ENCODE assay signal across 24 mouse cellular contexts in genomic region chr3:10697698-10698452, GRCm38 (mm10).
DNase-seq lines count a peak whose midpoint lies in the region; ATAC-seq and TF ChIP-seq lines count a peak whose summit lies in the region.
"Had no signal": no experiment of that assay in that cellular context is flagged by ENCODE, and none has a peak within 500 bp of the region (broad histone marks: within the 10 kb centered on the region; RNA-seq: fewer than 3 reads in every experiment).

No protein-coding gene starts in this region.

- no peaks in the 10 kb centered on the region for H3K36me3 ChIP-seq in midbrain, embryonic 12.5 days
- H3K36me3 ChIP-seq in midbrain, embryonic 16.5 days (ENCODE audit: control insufficient read depth, insufficient read depth, low read length) = no peaks in the 10 kb centered on the region
- H3K36me3 ChIP-seq: embryonic facial prominence, embryonic 15.5 days; forebrain, embryonic 10.5 days; heart, embryonic 15.5 days; hindbrain, embryonic 10.5 days had no signal

- ATAC-seq in frontal cortex, adult (ENCODE audit: low TSS enrichment) = peak; percentile 47; the same call in 1 of the 2 replicates
- peak; percentile 52; the same call in 1 of the 2 replicates for ATAC-seq in midbrain, embryonic 12.5 days (ENCODE audit: low FRiP score, low read depth)
- ATAC-seq in midbrain, embryonic 16.5 days = peak; percentile 62; the same call in 1 of the 2 replicates
- ATAC-seq: activated CD4-positive, CD25-positive, alpha-beta regulatory T cell, adult 4 months; Patski had no signal

- H3K9ac ChIP-seq in midbrain, embryonic 12.5 days (replicated peaks) = no peak overlapping the region
- no peak overlapping the region for H3K9ac ChIP-seq in midbrain, embryonic 16.5 days (ENCODE audit: low read depth, low read length)
- H3K9ac ChIP-seq: embryonic facial prominence, embryonic 15.5 days; heart, embryonic 15.5 days; hindbrain, embryonic 14.5 days had no signal

- no peak for TF ChIP-seq CTCF in brain, embryonic 14.5 days (IDR thresholded peaks at IDR 0.05; ENCODE audit: borderline replicate concordance, extremely low read depth, insufficient read depth, insufficient read length)

- H3K4me1 ChIP-seq in midbrain, embryonic 12.5 days = peaks cover 11% of the 10 kb centered on the region; the same call in 1 of the 2 replicates
- no peaks in the 10 kb centered on the region for H3K4me1 ChIP-seq in midbrain, embryonic 16.5 days (ENCODE audit: control insufficient read depth, insufficient read depth, low read length)
- H3K4me1 ChIP-seq: embryonic facial prominence, embryonic 15.5 days; heart, embryonic 15.5 days; hindbrain, embryonic 10.5 days had no signal

- no peak for DNase-seq in frontal cortex, adult 2 months (ENCODE audit: extremely low spot score in 1 of 2, low spot score in 1 of 2)
- peak; percentile 28 for DNase-seq in brain, embryonic 14.5 days (ENCODE audit: low read depth)
- no peak for DNase-seq in cerebellum, adult 11-12 months
- DNase-seq in urinary bladder, adult 2 months (ENCODE audit: low spot score) = no peak
- DNase-seq: adrenal gland, postnatal 14 days; cerebellum, adult 2 months; cerebellum, postnatal 10 days; embryo, embryonic 11 days; gastrocnemius, postnatal 14 days; heart, adult 2 months; heart, postnatal 14 days had no signal

- H3K4me2 ChIP-seq in midbrain, embryonic 12.5 days (replicated peaks) = no peak overlapping the region
- no peak overlapping the region for H3K4me2 ChIP-seq in midbrain, embryonic 16.5 days (ENCODE audit: low read length)
- H3K4me2 ChIP-seq: embryonic facial prominence, embryonic 15.5 days; heart, embryonic 11.5 days; heart, embryonic 15.5 days; hindbrain, embryonic 14.5 days had no signal

- H3K27ac ChIP-seq in midbrain, embryonic 12.5 days (replicated peaks) = 0 out of 2 replicates have a peak overlapping the region, but pooled peaks have one; percentile 6
- H3K27ac ChIP-seq in midbrain, embryonic 16.5 days (ENCODE audit: low read length) = no peak overlapping the region
- H3K27ac ChIP-seq: embryonic facial prominence, embryonic 15.5 days; forebrain, embryonic 10.5 days; heart, adult 2 months; heart, embryonic 15.5 days; hindbrain, embryonic 10.5 days; hindbrain, embryonic 14.5 days had no signal

- no peaks in the 10 kb centered on the region for H3K27me3 ChIP-seq in midbrain, embryonic 12.5 days
- H3K27me3 ChIP-seq in midbrain, embryonic 16.5 days (ENCODE audit: control insufficient read depth, insufficient read depth, low read depth, low read length) = no peaks in the 10 kb centered on the region
- H3K27me3 ChIP-seq: CH12.LX; embryonic facial prominence, embryonic 15.5 days; heart, embryonic 15.5 days had no signal

- no peak for TF ChIP-seq POLR2A in brain, embryonic 14.5 days (IDR thresholded peaks at IDR 0.05; ENCODE audit: borderline replicate concordance, extremely low read depth, insufficient read depth, insufficient read length, poor library complexity, severe bottlenecking)

- H3K4me3 ChIP-seq in midbrain, embryonic 12.5 days = no peak overlapping the region
- H3K4me3 ChIP-seq in midbrain, embryonic 16.5 days (ENCODE audit: low read depth, low read length) = no peak overlapping the region
- H3K4me3 ChIP-seq: embryonic facial prominence, embryonic 15.5 days; erythroblast, embryonic 14.5 days; forebrain, embryonic 10.5 days; heart, adult 2 months; heart, embryonic 15.5 days; hindbrain, embryonic 10.5 days had no signal

- 57% methylated on average over 7 of the region's 7 CpGs for WGBS in midbrain, embryonic 12.5 days
- WGBS in midbrain, embryonic 16.5 days = 38% methylated on average over 7 of the region's 7 CpGs

- no peaks in the 10 kb centered on the region for H3K9me3 ChIP-seq in midbrain, embryonic 12.5 days
- H3K9me3 ChIP-seq in midbrain, embryonic 16.5 days (replicated peaks; ENCODE audit: control insufficient read depth, low read length, poor library complexity, severe bottlenecking) = no peaks in the 10 kb centered on the region
- H3K9me3 ChIP-seq: embryonic facial prominence, embryonic 15.5 days; forebrain, embryonic 10.5 days; heart, embryonic 15.5 days; hindbrain, embryonic 10.5 days had no signal
